Mouse (Mus musculus) lung, embryonic 14.5 days (tissue): ENCODE results near the gene Trappc12. TPM values are rescaled to one million over a fixed set of nuclear protein-coding genes. Genes with fewer than 3 reads are reported as not detected.

Experiments
- ATAC-seq: fragments of 200-750 bp; cut with Nextera tagmentation; 2 replicates; pipeline ENCODE4 v1.8.0; 2017; ENCODE audit warnings: mild to moderate bottlenecking, moderate TSS enrichment, moderate library complexity; ENCODE audit not compliant: insufficient read depth
- DNase-seq: peaks from one replicate; pipeline ENCODE4 v3.0.0-alpha.2; 2015
- H3K27ac ChIP-seq: fragments of 300-500 bp; sonication (generic); 2 replicates; pipeline ENCODE4 v1.5.1; 2014; ENCODE audit warnings: low read depth, mild to moderate bottlenecking, moderate library complexity
- H3K27me3 ChIP-seq: fragments of 300-500 bp; sonication (generic); 2 replicates; pipeline ENCODE4 v1.6.1; 2014; ENCODE audit warnings: low read length, control low read depth; ENCODE audit not compliant: insufficient read depth
- H3K36me3 ChIP-seq: fragments of 300-500 bp; sonication (generic); 2 replicates; pipeline ENCODE4 v1.6.1; 2014; ENCODE audit warnings: control low read depth; ENCODE audit not compliant: insufficient read depth
- H3K4me1 ChIP-seq: fragments of 300-500 bp; sonication (generic); 2 replicates; pipeline ENCODE4 v1.6.1; 2014; ENCODE audit warnings: antibody characterized with exemption, control low read depth; ENCODE audit not compliant: insufficient read depth
- H3K4me2 ChIP-seq: fragments of 300-500 bp; sonication (generic); 2 replicates; pipeline ENCODE4 v1.6.1; 2014; ENCODE audit warnings: mild to moderate bottlenecking
- H3K4me3 ChIP-seq: fragments of 300-500 bp; sonication (generic); 2 replicates; pipeline ENCODE4 v1.5.1; 2014; ENCODE audit warnings: low read depth, low read length
- H3K9ac ChIP-seq: fragments of 300-500 bp; sonication (generic); 2 replicates; pipeline ENCODE4 v1.6.1; 2014
- H3K9me3 ChIP-seq: fragments of 300-500 bp; sonication (generic); 2 replicates; pipeline ENCODE4 v1.6.1; 2016; ENCODE audit warnings: low read depth, low read length, control low read depth
- CTCF ChIP-seq: IDR thresholded peaks from 2 replicates; pipeline ENCODE4 v1.5.1; 2016; ENCODE audit warnings: antibody characterized with exemption, low read depth
- WGBS: fragments of 180-500 bp; shearing (Covaris S2); extraction: QIAGEN DNeasy Blood & Tissue Kit; methylation state at CpG from one replicate; pipeline ENCODE4 v1.1.7; 2014; 5-methylcytosine and 5-hydroxymethylcytosine counted together
- polyA plus RNA-seq: library from polyadenylated mRNA; unstranded; fragments of >200 nt; fragmentation: Nextera tagmentation; extraction: Ambion mirVana; gene quantifications from 2 replicates; pipeline ENCODE4 v1.2.1, GENCODE M21; 2014

The Trappc12 gene
- polyA plus RNA-seq, 1 experiment from 2014 or later: 43.5 TPM

DNA sequence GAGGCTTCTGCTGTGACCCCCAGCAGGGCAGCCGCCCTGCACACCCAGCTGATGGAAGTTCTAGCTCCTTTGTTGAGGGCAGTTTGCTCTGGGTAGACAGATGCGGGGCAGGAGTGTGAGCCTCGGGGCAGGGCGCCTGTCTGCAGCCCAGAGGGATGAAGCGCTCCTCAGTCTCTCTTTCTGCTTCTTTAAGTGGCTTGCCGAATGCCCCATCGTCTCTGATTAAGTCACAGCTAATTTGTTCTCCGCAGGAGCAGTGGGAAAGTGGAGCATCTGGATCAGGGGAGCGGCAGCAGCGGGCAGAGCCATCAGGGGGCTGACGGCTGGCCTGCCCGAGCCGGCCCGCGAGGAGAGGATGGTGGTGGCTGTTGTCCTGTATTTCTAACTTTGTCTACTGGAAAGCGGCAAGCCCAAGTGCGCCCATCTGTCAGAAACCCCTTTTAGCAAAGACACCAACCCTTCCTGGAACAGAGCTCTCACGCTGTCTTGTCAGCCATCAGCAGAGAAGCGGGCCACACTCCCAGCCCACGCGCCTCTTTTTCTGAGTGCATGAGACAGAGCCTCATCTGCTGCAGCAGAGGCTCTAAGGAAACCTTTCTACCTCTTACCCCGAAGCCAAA lies 39.6 kb downstream of the Trappc12 start:
- WGBS: 78% methylated on average over 22 of the region's 22 CpGs
- Histone ChIP-seq H3K4me3 (no peak overlapping the region), H3K4me1 (no peaks in the 10 kb centered on the region), H3K9ac (no peak overlapping the region), H3K9me3 (no peaks in the 10 kb centered on the region), H3K27ac (no peak overlapping the region), H3K27me3 (no peaks in the 10 kb centered on the region), H3K4me2 (no peak overlapping the region), H3K36me3 (peaks cover 33% of the 10 kb centered on the region; the same call in 1 of the 2 replicates)
- DNase-seq (no peak), ATAC-seq (no peak)
- TF ChIP-seq CTCF: no peak

DNA sequence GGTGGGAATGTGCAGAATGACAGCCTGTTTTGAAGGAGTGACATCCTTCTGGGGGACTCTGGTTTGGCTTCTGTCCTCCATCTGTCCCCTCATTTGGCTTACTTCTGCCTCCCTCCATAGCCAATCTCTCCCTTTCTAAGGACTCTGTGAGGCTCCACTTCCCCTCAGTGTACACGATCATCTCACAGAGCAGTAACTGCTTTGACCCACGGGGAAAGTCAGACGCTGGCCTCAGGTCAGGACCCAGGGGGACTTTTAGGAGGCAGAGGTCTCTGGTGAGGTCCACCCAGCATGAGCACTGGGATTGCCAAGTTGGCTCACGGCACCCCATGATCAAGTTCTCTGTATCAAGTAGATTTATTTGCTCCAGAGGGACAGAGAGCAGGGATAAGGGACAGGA lies 42.1 kb downstream of the Trappc12 start:
- no peak for DNase-seq
- Histone ChIP-seq H3K9ac (no peak overlapping the region), H3K36me3 (peaks cover 37% of the 10 kb centered on the region; the same call in 1 of the 2 replicates), H3K9me3 (no peaks in the 10 kb centered on the region), H3K27ac (no peak overlapping the region), H3K4me1 (no peaks in the 10 kb centered on the region), H3K27me3 (no peaks in the 10 kb centered on the region), H3K4me3 (no peak overlapping the region), H3K4me2 (no peak overlapping the region)
- TF ChIP-seq CTCF: no peak
- WGBS: 79% methylated on average over 4 of the region's 4 CpGs
- ATAC-seq: no peak

- ATAC-seq (no peak), DNase-seq (no peak)
- Histone ChIP-seq H3K4me3 (no peak overlapping the region), H3K9me3 (no peaks in the 10 kb centered on the region), H3K27ac (no peak overlapping the region), H3K27me3 (no peaks in the 10 kb centered on the region), H3K4me2 (no peak overlapping the region), H3K4me1 (no peaks in the 10 kb centered on the region), H3K36me3 (peaks cover 20% of the 10 kb centered on the region; the same call in 1 of the 2 replicates), H3K9ac (no peak overlapping the region)
- no peak for TF ChIP-seq CTCF
- whole genome bisulfite sequencing: 82% methylated on average over 6 of the region's 6 CpGs
Observed at GRCm38 (mm10) chr12:28705204-28705603, 45.1 kb downstream of the Trappc12 start.

DNA sequence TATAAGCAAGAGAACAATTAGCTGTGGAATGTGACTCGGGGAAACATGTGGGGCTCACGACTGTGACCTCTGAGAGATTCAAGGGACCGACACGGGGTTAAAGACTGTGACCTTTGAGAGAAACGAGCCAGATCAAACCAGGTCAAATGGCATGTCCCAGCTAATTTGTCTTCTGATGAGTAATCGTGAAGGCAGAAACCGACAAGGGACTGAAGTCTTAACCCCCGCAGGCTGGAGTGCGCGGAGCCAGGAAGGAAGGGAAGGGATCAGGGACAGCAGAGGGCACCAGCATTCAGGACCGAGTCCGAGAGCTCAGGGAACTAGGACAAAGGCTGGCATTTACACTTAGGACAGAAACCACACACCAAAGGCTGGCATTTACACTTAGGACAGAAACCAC lies 45.9 kb downstream of the Trappc12 start:
- ATAC-seq: no peak
- Histone ChIP-seq H3K4me3 (no peak overlapping the region), H3K4me1 (no peaks in the 10 kb centered on the region), H3K36me3 (peaks cover 12% of the 10 kb centered on the region; the same call in 1 of the 2 replicates), H3K9ac (no peak overlapping the region), H3K9me3 (no peaks in the 10 kb centered on the region), H3K4me2 (no peak overlapping the region), H3K27me3 (no peaks in the 10 kb centered on the region), H3K27ac (no peak overlapping the region)
- no peak for DNase-seq
- no peak for TF ChIP-seq CTCF
- 10% methylated on average over 12 of the region's 12 CpGs for WGBS

GRCm38 (mm10) chr12:28701302-28701701 lies 49.0 kb downstream of the Trappc12 start:
- WGBS: 78% methylated on average over 11 of the region's 11 CpGs
- ATAC-seq: no peak
- no peak for TF ChIP-seq CTCF

DNA sequence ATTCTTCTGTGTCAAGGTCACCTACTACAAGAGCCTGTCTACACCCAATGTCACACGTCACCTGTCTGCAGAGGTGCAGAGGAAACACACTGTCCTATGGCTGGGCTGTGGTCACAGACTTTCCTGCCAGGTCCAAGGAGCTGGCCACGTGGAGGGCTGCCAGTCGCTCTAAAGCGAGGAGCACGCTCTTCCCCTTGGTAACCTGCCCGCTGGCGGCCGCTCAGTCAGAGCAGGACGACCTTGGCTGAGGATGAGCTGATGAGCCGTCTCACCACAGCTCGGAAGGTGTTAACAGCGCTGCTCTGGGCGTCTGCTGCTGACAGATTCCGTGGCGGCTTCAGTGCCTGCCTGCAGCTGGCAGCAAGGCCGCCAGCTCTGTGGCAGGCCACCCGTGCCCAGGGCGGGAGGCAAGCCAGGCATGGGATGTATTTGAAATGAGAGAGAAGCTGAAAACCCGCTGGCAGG lies 49.7 kb downstream of the Trappc12 start:
- no peak overlapping the region for H3K27ac ChIP-seq
- DNase-seq (no peak), ATAC-seq (no peak)
- no peaks in the 10 kb centered on the region for H3K27me3 ChIP-seq
- 68% methylated on average over 19 of the region's 19 CpGs for WGBS
- no peak overlapping the region for H3K4me2 ChIP-seq
- H3K4me1 ChIP-seq: no peaks in the 10 kb centered on the region
- H3K9ac ChIP-seq: no peak overlapping the region
- TF ChIP-seq CTCF: no peak
- peaks cover 22% of the 10 kb centered on the region; the same call in 1 of the 2 replicates for H3K36me3 ChIP-seq
- no peaks in the 10 kb centered on the region for H3K9me3 ChIP-seq
- no peak overlapping the region for H3K4me3 ChIP-seq

More at GRCm38 (mm10) chr12:28701302-28701701, 49.0 kb downstream of the Trappc12 start:
- Histone ChIP-seq H3K4me3 (no peak overlapping the region), H3K27ac (no peak overlapping the region), H3K36me3 (peaks cover 14% of the 10 kb centered on the region; the same call in 1 of the 2 replicates), H3K4me2 (no peak overlapping the region), H3K9ac (no peak overlapping the region; the same call in 1 of the 2 replicates), H3K4me1 (no peaks in the 10 kb centered on the region), H3K27me3 (no peaks in the 10 kb centered on the region), H3K9me3 (no peaks in the 10 kb centered on the region)
- no peak for DNase-seq

- H3K27ac ChIP-seq: 0 out of 2 replicates have a peak overlapping the region, but pooled peaks have one; percentile 33
- no peaks in the 10 kb centered on the region for H3K9me3 ChIP-seq
- peak; percentile 32; the same call in 1 of the 2 replicates for ATAC-seq
- no peaks in the 10 kb centered on the region for H3K4me1 ChIP-seq
- DNase-seq: no peak
- 25% methylated on average over 3 of the region's 3 CpGs for WGBS
- TF ChIP-seq CTCF: no peak
- H3K27me3 ChIP-seq: no peaks in the 10 kb centered on the region
- no peak overlapping the region for H3K4me3 ChIP-seq
- peaks cover 25% of the 10 kb centered on the region; the same call in 1 of the 2 replicates for H3K36me3 ChIP-seq
- no peak overlapping the region for H3K4me2 ChIP-seq
- H3K9ac ChIP-seq: no peak overlapping the region; the same call in 1 of the 2 replicates
Observed at GRCm38 (mm10) chr12:28700101-28700511, 50.2 kb downstream of the Trappc12 start.
